Mouse (Mus musculus) small intestine, adult 2 months (tissue): ENCODE data around the gene 0610009B22Rik. TPM values are rescaled to one million over a fixed set of nuclear protein-coding genes. Genes with fewer than 3 reads are reported as not detected.

Source experiments
- H3K27ac ChIP-seq: fragments of 200-500 bp; 2 replicates; pipeline ENCODE4 v1.5.1; 2012; ENCODE audit warnings: low read depth, low read length, control low read depth, inconsistent platforms; ENCODE audit not compliant: insufficient read depth
- H3K27me3 ChIP-seq: fragments of 200-500 bp; 2 replicates; pipeline ENCODE4 v1.6.1; 2012; ENCODE audit warnings: mild to moderate bottlenecking, moderate library complexity, low read length, inconsistent platforms; ENCODE audit not compliant: control insufficient read depth, insufficient read depth
- H3K36me3 ChIP-seq: fragments of 200-500 bp; 2 replicates; pipeline ENCODE4 v1.6.1; 2012; ENCODE audit warnings: mild to moderate bottlenecking, low read length, control low read depth, inconsistent platforms; ENCODE audit not compliant: control insufficient read depth, insufficient read depth
- H3K4me1 ChIP-seq: fragments of 200-500 bp; 2 replicates; pipeline ENCODE4 v1.6.1; 2012; ENCODE audit warnings: low read length, inconsistent platforms, mixed read lengths; ENCODE audit not compliant: control insufficient read depth, insufficient read depth, insufficient read length
- H3K4me3 ChIP-seq: fragments of 200-500 bp; 2 replicates; pipeline ENCODE4 v1.5.1; 2012; ENCODE audit warnings: low read depth, mild to moderate bottlenecking, control low read depth, inconsistent platforms, low read length, moderate library complexity
- CTCF ChIP-seq: fragments of 200-500 bp; IDR thresholded peaks from 2 replicates; pipeline ENCODE4 v1.5.1; 2012; ENCODE audit warnings: low read depth, mild to moderate bottlenecking, control low read depth, inconsistent platforms, low read length, moderate library complexity, mixed read lengths; ENCODE audit not compliant: insufficient replicate concordance, insufficient read length; ENCODE audit errors: extremely low read depth
- POLR2A ChIP-seq: fragments of 200-500 bp; IDR thresholded peaks from 2 replicates; pipeline ENCODE4 v1.6.1; 2012; ENCODE audit warnings: low read depth, mild to moderate bottlenecking, control low read depth, inconsistent platforms, low read length, moderate library complexity
- WGBS: fragments of 180-500 bp; shearing (Covaris S2); methylation state at CpG from one replicate; pipeline ENCODE4 v1.1.7; 2018; 5-methylcytosine and 5-hydroxymethylcytosine counted together
- polyA plus RNA-seq: library from polyadenylated mRNA; depleted of rRNA; stranded (reverse); fragments of >200 nt; gene quantifications from 2 replicates; pipeline ENCODE4 v1.2.3, GENCODE M21; 2012

The 0610009B22Rik gene
- polyA plus RNA-seq, 1 experiment = 3.0 TPM

DNA sequence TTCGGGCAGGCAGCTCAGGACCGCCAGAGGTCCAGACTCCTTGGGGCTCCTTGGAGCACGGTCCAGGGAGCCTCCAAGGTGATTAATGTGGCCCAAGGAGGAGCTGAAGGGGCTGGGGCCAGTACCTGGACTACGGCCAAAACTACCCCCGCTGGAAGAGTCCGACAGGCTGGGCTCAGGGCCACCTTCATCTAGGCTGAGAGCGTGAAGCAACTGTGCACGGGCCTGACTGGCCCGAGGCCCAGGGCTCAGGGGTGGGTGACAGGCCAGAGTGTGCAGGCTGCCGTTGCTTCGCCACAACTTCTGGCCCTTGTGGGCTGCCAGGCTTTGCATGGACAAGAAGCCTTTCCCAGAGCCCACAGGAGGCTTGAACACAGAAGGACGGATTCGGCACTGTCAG, 43.4 kb downstream of the 0610009B22Rik start:
- no peak overlapping the region for H3K27ac ChIP-seq
- TF ChIP-seq POLR2A (no peak), CTCF (no peak)
- H3K36me3 ChIP-seq = peaks cover 2% of the 10 kb centered on the region; the same call in 1 of the 2 replicates

GRCm38 (mm10) chr11:51644217-51644616, 44.5 kb downstream of the 0610009B22Rik start:
- no peaks in the 10 kb centered on the region for H3K27me3 ChIP-seq
- WGBS = 83% methylated on average over 16 of the region's 16 CpGs
- H3K4me3 ChIP-seq = no peak overlapping the region
- H3K4me1 ChIP-seq = peaks cover 27% of the 10 kb centered on the region
- H3K36me3 ChIP-seq = peaks cover 2% of the 10 kb centered on the region; the same call in 1 of the 2 replicates
- TF ChIP-seq POLR2A = no peak
- no peak for TF ChIP-seq CTCF
- 0 out of 2 replicates have a peak overlapping the region, but pooled peaks have one; percentile 10 for H3K27ac ChIP-seq

More for the DNA sequence above, 43.4 kb downstream of the 0610009B22Rik start:
- H3K27me3 ChIP-seq = no peaks in the 10 kb centered on the region
- WGBS = 87% methylated on average over 13 of the region's 13 CpGs
- peaks cover 30% of the 10 kb centered on the region for H3K4me1 ChIP-seq
- no peak overlapping the region for H3K4me3 ChIP-seq

- WGBS = 59% methylated on average over 15 of the region's 15 CpGs
- no peaks in the 10 kb centered on the region for H3K27me3 ChIP-seq
- H3K4me1 ChIP-seq = peaks cover 27% of the 10 kb centered on the region
- no peak overlapping the region for H3K4me3 ChIP-seq
- TF ChIP-seq CTCF (no peak), POLR2A (no peak)
- H3K27ac ChIP-seq = 0 out of 2 replicates have a peak overlapping the region, but pooled peaks have one; percentile 10
- peaks cover 2% of the 10 kb centered on the region; the same call in 1 of the 2 replicates for H3K36me3 ChIP-seq
Measured at GRCm38 (mm10) chr11:51643761-51644160, 44.9 kb downstream of the 0610009B22Rik start.

DNA sequence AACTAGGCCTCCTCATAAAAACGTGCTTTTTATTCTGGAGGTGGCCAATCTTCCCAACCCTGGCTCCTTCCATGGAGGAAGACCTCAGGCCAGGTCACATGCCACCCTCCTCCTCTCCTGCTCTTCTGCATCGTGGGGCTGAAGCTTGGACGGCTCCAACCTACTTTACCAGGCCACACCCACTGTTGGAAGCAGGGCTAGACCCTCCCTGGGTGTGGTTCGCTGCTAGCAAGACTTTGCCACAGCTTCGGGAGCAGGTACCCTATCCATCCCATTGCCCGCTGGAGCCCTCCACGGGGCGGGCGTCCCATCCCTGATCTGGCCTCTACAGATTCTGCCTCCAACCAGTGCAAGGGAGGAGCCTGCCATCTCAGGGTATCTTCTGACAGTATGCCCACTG, 45.5 kb downstream of the 0610009B22Rik start:
- WGBS = 62% methylated on average over 9 of the region's 9 CpGs

GRCm38 (mm10) chr11:51640748-51641147, 47.9 kb downstream of the 0610009B22Rik start:
- Histone ChIP-seq H3K4me3 (no peak overlapping the region), H3K36me3 (peaks cover 2% of the 10 kb centered on the region; the same call in 1 of the 2 replicates), H3K4me1 (peaks cover 23% of the 10 kb centered on the region), H3K27ac (no peak overlapping the region), H3K27me3 (no peaks in the 10 kb centered on the region)
- WGBS = 31% methylated on average over 7 of the region's 7 CpGs
- TF ChIP-seq CTCF (no peak), POLR2A (no peak)

More for the DNA sequence above, 45.5 kb downstream of the 0610009B22Rik start:
- Histone ChIP-seq H3K27me3 (no peaks in the 10 kb centered on the region), H3K36me3 (peaks cover 2% of the 10 kb centered on the region; the same call in 1 of the 2 replicates), H3K4me1 (peaks cover 28% of the 10 kb centered on the region), H3K27ac (no peak overlapping the region), H3K4me3 (no peak overlapping the region)
- TF ChIP-seq POLR2A (no peak), CTCF (no peak)

DNA sequence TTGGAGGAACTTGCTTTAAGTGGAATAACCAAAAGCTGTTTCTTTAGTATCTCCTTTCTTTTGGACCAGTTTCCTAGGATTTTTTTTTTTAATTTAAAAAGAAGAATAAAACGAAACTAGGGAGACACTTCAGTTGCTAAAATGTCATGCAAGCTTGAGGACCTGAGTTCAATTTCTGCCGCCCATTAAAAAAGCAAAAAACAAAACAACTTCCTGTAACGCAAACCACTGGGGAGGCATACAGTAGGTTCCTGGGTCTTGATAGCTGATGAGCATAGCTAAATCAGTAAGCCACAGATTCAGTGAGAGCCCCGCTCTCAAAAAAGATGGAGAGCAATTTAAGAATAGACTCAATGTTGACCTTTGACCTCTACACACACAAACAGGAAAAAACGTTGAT, 50.2 kb downstream of the 0610009B22Rik start:
- TF ChIP-seq POLR2A = no peak
- no peak for TF ChIP-seq CTCF
- H3K36me3 ChIP-seq = no peaks in the 10 kb centered on the region
- 57% methylated on average over 5 of the region's 5 CpGs for WGBS
- 0 out of 2 replicates have a peak overlapping the region, but pooled peaks have one; percentile 42 for H3K4me3 ChIP-seq
- no peaks in the 10 kb centered on the region for H3K27me3 ChIP-seq
- 0 out of 2 replicates have a peak overlapping the region, but pooled peaks have one; percentile 54 for H3K27ac ChIP-seq
- H3K4me1 ChIP-seq = peaks cover 20% of the 10 kb centered on the region

DNA sequence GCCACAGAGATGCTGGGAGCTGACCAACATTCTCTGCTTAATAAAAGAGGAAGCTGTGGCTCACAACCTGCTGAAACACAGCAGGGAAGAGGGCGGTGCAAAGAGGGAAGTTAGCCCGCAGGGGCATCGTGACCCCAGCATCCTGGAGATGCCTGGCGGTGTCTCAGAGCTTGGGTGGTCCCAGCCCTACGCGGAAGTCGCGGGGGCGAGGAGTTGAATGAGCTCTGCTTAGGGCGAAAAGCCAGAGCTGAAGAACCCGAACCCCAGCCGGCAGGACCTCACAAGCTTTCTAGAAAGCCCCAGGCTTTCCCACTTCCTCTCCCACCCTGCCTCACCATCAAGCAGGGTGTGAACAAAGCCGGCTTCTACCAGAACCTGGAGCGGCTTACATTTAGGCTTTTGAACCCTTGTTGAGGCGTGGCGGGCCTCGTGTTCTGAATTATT, 50.7 kb downstream of the 0610009B22Rik start:
- H3K4me1 ChIP-seq = peaks cover 17% of the 10 kb centered on the region
- H3K27ac ChIP-seq = peak overlapping the region; percentile 54; the same call in 1 of the 2 replicates
- H3K27me3 ChIP-seq = no peaks in the 10 kb centered on the region
- TF ChIP-seq POLR2A (no peak), CTCF (no peak)
- 27% methylated on average over 17 of the region's 17 CpGs for WGBS
- H3K36me3 ChIP-seq = no peaks in the 10 kb centered on the region
- peak overlapping the region; percentile 42 for H3K4me3 ChIP-seq
